Mouse (Mus musculus): ENCODE results near the gene Pdlim5. TPM values are rescaled to one million over a fixed set of nuclear protein-coding genes. Genes with fewer than 3 reads are reported as not detected.
"Not testable (repeated sequence)": the region's sequence is repeated elsewhere in the genome, so short reads cannot be mapped to it uniquely, and the experiment has no call there.

The Pdlim5 gene
- total RNA-seq, 1 experiment from 2014 or later: 64.5 TPM

DNA sequence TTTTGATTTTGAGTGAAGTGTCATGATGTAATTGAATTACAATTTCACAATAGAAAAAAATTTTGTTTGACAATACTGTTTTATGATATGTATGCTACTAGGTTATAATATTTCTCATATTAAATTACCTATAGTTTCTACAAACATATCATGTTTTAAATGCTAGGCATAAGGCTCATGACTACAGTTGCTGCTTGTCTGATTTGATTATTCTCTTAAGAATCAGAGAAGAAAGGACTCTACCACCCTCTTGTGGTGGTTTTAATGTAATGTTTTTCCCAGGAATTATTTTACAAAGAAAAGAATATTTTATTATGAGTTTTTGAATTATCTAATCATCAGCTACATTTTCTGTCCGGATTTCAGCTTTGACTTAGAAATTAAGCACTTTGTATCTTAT lies 120.5 kb downstream of the Pdlim5 start:
- DNase-seq: no peak

DNA sequence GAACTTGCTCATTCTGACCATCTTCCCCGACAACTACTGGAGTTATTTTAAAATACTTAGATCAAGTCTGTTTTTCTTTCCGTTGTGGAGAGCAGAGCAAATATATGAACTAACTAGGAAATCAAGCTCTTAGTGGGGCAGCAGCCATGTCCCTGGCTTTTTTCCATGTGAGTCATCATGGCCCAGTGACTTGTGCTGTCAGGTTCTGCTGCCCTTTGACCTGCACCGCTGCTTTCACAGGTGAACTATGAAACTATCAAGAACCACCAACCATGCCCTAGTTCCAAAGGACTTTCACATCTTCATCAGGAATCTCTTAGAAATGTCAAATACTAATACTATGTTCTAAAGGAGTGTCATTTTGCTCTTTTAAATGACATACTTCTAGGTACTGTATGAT lies 121.0 kb downstream of the Pdlim5 start:
- no peak for DNase-seq

DNA sequence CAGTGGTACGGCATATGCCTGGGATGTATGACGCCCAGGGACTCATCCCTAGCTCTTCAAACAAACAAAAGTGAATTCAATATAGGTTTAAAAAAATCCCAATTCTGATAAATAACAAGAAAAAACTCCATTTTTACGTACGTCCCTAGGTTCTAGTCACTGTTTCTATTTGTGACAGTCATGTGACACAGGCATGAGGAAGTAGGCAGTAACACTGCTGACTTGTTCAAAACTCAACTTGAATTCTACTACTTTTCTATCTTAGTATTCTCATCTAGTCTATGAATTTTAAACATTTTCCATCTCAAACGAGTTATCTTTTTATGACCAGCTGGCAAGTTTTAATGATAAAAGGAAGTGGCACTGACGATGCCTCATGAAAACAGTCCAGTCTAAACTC lies 122.2 kb downstream of the Pdlim5 start:
- no peak for DNase-seq

DNA sequence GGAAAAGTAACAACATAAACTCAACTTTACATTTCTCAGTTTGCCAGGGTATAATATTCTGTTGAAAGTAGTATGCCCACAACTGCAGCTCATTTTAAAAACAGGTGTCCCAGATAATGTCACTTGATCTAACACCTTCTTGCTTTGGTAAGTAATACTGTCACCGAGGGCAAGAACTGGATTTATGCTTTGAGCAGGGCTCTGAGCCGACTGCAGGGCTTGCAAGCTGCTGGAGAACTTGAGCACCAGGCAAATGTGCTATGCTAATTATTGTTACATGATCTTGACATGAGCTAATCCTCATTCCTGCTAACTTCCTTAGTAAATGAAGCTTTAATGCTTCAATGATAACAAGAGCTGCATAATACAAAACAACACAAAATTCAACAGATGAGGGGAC lies 139.1 kb downstream of the Pdlim5 start:
- no peak for DNase-seq

DNA sequence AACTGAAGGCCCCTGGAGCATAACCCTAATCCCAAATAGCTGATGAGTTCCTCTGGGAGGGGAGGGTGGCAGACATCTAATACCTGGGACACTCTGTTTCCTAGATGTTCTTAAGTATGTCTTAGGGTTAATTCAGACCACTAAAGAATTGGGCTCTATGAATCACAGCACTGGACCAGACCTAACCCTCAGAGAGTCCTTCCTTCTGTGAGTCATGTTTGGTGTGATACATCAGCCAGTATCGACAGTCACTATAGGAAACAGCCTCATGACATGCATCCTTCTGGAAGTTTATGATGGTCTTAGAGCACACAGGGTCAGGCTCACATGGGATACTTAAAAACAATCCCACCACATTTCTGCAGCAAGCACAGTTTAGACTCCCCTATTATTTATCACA lies 143.4 kb downstream of the Pdlim5 start:
- no peak for DNase-seq

DNA sequence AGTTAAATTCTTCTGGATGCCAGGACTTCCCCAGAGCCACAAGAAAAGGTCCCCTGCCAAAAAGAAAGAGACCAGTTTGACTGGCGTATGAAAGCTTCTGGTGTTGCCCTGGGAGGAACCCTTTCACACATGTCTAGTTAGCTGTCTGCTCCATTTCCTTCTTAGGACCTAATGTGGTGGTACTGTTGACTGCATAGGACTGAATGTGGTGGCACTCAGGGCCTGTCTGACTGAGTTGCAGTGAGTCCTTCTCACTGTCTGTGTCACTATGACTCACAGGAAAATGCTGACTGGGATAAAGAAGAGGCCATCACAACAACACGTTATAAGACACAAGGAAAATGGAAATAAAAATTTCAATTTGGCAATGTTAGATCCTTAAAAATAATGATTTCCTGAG lies 146.0 kb downstream of the Pdlim5 start:
- DNase-seq: no peak

DNA sequence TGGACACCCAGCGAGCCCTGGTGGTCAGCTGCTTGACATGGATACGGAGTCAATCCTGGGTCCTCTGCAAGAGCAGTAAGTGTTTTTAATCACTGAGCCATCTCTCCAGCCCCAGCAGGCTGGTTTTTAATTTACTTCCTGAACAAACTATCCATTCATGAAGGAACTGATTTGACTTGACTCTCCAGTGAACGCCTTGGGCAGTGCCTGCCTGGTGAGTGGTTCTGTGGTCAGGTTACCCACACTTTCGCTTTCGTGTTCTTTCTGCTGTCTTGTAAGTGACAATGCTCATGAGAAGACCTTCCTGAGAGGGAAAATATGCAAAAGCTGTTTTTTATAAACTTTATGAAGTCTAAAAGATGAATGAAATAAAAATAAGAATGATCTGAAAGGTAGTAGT lies 152.2 kb downstream of the Pdlim5 start:
- DNase-seq: no peak

DNA sequence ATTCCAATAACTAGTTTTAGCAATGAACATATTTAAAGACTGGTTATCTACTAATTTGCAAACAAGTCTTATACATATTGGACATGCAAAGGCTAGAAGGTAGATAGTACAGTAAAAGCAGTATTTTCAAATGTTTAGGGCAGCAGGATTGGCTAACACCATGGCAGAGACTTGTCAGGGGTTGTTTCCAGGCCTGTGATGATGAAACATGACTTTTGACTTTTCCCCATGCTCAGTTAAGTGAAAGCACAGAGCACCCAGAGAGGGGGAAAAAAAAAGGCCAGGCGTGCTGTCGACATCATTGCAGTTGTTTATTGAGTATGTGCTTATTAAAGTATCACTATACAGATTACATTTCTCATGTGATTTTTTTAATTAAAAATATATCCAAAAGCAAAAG lies 156.2 kb downstream of the Pdlim5 start:
- DNase-seq: no peak

DNA sequence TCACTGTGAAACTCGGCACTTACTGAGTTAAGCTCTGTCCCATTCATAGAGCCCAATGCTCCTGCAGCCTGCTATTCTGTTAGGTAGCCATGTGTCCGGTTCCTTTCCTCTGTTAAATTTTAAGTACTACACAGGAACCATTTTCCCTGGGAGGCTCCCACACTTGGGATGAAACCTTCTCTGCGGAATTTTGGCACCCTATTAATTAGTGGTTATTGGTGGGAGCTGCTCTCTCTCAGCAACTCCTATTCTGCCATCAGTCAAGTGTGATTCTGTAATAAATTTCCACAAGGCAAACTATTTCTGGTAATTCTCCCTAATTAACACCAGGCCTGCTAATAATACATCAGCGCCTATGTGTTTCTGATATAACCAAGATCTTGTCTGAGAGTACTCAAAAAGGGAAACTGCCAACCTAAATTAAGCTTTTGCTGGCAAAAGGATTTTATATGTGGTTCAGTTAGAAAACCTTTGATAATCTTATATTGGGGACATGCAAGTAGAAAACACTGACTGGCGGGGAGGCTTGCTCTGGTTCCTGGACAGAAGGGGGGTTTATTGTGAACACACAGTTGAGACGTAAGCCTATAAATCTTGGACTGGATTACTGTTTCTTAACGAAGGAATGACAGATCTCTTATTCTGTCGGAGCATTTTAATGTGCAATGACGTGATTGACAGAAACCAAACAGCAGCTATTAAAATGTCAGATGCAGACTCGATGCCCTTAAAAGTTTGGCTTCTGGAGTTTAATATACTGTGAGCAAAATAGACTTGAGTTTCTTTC lies 157.0 kb downstream of the Pdlim5 start:
- no peak for DNase-seq

DNA sequence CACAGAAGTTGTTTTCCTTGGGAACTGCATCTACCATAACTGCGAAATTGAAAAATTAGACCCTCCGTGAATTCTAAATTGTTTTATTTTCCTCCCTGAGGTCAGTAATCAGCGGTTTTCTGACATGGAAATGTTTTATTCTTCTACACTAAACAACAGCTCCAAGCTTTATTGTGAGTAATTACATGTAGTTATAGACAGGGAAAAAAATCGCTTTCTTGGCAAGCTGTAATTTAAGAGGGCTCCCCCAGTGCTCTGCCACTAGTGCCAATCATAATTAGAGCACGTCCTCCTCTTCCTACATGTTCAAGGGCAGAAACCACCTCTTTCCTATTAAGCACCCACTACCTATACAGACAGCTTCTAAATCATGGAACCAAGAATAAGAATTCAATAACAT lies 157.9 kb downstream of the Pdlim5 start:
- DNase-seq: no peak

DNA sequence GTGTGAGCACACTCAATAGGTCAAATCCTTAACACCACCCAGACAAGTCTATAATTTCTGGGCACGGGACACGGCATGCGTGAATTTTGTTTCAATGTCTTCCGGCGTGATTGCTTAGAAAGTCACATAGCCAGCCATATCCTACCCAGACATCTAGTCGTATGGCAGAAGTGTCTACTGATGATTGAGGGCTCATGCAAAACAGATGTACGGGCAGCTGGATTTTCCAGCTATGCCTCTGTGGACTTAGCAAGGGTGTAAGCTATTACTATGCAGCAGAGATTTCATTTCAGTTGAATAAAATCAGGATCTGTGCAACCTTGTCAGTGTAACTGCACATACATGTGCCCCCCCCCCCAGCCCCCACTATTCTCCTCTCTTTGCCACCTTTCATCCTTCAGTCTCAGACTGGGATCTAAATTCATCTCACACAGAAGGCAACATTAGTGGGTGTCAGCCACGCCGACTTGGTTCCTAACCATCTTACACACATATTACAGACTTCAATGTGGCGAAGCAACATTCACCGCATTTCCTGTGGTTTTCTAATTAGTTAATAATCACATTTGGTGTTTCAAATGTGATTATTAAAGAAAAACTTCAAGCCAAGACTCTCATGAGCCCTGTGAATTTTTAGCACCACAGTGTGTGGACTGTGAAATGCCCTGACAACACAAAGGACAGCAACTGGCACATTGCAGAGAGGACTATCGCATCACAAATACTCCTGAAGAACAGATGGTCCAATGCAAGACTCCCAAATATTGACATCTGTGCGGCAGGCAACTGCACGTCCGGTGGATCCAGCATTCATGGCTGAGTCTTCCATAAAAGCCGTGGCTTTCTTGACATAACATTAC lies 161.7 kb downstream of the Pdlim5 start:
- DNase-seq: no peak

DNA sequence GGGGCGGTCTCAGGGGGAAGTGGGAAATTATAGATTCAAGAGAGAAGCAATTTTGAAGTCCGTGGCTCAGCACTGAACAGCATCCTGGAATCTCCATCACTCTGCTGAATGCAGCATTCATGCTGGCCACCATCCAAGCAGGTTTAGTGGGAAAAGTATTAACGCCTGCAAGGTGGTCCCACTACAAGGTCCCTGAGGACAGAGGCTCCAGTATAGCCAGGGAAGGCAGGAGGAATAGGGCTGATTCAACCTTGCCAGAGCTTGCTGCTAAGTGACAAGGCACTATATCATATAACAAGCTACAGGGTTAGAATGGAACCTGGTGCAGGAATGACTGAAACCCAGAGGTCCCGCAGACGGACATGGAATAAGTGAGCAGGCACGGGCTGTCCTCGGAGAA lies 166.8 kb downstream of the Pdlim5 start:
- DNase-seq: no peak

DNA sequence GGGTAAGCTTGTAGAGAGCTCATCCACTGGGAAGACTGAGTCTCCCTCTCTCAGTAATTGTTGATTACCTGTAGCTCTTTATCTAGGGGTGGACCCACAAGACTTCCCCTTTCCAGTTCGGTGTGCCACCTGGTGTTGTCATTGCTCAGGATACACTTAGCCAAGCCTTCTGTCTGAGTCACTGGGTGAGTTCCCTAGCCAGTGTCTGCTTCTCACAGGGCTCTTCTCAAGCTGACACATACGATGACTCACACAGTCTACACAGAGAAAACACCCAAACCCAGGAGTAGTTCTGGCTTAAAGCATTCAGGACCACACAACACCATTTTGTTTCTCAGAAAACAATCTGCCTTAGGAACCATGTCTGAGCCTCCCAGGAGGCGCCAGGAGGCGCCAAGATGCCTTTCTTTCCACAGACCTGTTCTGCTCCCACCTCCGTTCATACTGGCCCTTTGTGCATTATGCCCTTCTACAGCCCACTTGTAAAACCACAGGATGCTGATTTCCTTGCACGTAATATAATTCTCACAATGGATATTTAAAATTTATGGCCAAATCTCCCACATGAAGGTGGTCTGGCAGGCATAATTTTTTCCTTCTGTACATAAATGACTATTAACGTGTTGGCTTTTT lies 172.9 kb downstream of the Pdlim5 start:
- DNase-seq: no peak

DNA sequence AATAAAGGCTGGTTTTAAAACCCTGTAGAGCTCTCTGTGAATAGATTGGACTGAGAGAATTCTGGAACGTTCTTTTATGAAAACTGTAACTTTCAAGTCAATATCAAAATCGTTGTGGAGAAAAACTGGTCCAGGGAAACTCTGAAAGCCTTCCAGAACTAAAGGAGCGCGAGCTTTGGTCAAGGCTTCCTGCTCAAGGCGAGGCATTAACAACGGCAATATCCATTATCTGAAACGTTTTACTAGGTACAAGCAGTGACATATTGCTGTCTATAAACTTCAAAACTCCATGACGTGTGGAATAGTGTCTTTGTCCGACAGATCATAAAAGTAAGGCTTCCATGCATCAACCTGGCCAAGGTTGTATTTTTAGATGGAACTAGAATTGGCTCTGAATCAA lies 175.6 kb downstream of the Pdlim5 start:
- no peak for DNase-seq

DNA sequence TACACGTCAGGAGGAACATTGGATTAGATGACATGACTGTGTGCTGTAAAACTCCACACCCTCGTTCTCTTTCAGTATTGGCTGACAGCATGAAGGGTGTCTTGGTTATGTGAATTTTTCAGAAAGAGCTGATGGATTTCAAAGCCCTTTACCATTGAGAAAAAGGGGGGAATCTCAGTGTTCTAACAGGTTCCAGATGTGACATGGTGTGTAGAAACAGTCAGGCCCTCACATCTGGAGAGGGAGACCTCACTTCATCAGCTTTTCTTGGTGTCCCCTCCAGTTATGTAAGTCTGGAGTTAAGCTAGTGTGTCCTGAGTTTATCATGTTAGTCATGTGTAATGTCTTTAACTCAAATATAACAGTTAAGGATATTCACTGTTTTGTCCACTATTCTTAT lies 182.7 kb downstream of the Pdlim5 start:
- no peak for DNase-seq

DNA sequence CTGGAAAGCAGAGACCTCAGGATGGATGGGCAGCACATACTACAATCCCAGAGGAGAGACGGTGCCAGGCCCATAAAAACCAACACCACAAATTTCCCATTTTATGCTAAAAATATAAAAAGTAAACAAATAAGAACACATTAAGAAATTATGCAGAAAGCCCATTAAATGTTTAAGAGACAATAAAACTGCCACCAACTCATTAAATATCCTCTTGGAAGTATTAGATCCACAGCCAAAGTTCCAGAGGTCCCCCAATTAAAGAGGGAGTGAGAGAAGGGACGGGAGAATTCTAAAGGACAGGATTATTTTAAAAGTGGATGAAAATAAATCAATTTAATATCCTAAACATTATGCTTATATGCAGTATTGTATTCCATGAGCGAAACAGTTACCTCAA lies 183.3 kb downstream of the Pdlim5 start:
- DNase-seq: no peak

DNA sequence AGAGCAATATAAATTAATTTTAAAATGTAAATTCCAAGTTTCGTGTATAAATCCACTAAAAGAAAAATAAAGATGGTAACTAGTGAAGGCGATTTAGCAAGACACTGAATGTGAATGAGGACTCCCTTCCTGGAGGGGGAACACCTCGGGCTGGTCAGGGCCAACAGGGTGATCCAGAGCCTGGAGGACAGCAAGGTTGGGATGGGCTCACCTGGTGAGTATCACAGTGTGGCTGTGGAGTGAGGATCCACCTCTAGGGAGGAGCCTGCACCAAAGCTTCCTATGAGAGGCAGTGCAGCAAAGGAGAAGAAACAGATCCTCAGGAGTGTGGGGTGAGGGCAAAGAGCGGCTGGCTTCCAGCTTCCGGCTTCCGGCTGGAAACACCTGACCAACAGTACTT lies 185.5 kb downstream of the Pdlim5 start:
- no peak for DNase-seq

DNA sequence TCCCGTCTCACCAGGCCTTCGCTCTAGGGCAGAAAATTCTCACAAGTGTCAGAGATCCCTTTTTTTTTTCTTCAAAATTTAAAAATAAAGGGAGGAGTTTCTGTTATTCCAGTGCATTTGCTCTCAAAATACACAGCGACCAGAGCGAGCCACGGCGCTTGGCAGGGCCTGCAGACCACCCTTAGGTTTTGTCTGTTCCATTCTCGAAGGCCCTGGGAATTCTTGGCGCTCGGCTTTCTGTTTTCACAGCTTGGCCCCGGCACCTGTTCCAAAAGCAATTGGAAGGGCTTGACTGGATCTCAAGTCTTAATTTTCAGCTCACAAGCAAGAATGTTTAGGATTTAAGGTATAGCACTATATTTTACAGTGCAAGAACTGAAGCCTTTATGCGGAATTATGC lies 186.4 kb downstream of the Pdlim5 start:
- no peak for DNase-seq

DNA sequence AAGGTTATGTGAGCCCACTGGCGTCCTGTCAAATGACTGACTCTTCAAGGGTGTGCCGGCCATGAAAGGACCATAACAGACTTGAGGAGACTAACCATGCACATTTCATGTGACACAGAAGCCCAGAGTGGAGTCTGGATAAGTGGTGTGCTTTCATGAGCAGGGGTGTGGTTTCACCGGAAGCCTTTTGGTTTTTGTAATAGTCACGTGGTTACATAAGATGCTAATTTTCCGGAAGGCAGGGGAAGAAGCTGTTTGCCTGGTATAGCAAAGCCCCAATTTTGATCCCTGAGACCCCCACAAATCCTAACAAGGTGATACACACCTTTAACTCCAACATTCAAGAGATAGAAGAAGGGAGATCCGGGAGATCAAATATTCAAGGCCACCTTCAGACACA lies 188.0 kb downstream of the Pdlim5 start:
- no peak for DNase-seq

DNA sequence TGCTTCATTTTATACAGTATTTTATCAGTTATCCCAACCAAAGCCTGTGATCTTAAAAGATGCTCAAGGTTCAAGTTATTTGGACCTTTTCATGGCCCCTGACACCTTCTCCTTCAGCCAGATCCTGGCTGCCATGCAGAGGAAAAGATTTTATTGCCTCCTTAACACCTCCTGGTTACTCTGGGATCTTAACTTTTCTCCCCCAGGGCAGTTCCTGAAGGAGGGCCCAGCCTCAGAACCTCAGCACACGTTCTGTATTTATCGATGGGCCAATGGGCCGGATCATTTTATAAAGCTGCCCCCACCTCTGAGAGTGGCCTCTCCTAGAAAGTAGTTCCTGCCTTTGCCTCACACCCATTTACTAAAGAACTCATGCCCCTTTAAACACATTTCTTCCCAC lies 189.2 kb downstream of the Pdlim5 start:
- no peak for DNase-seq

DNA sequence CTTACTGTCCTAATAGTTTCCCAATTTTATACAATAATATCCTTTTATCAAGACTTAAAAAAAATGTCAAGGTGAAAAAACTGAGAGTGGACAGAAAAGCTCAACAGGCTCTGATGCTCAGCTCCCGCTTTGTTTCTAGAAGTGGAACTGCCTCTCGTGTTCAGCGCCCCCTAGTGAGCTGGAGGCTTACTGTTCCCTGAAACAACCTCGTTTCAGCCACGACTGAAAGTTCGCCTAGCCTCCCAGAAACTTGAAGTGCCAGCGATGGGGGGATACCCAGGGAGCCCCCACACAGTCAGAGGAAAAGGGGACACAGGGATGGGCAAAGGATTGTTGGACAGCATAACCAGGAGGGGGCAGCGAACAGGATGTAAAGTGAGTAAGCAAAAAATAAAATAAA lies 199.4 kb downstream of the Pdlim5 start:
- no peak for DNase-seq

DNA sequence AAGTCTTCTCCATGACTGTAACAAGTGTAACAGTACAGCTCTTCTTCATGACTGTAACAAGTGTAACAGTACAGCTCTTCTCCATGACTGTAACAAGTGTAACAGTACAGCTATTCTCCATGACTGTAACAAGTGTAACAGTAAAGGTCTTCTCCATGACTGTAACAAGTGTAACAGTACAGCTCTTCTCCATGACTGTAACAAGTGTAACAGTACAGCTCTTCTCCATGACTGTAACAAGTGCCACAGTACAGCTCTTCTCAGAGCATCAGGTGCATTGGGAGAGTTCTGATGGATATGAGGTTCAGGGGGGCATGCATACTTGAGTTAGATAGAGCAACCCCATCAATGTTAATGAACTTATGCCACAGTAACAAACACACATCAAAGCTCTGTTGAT lies 203.9 kb downstream of the Pdlim5 start:
- DNase-seq: not testable (repeated sequence)

Data from adrenal gland, postnatal 25 days (tissue).